Mouse (Mus musculus) MEL-GATA-1-ER (cell line): ENCODE data around the gene Tmem210.

Experiments used
- DNase-seq: peaks from one replicate; pipeline ENCODE4 v3.0.0-alpha.2; 2012; ENCODE audit warnings: low read depth; ENCODE audit errors: extremely low read depth

Tmem210 gene

DNA sequence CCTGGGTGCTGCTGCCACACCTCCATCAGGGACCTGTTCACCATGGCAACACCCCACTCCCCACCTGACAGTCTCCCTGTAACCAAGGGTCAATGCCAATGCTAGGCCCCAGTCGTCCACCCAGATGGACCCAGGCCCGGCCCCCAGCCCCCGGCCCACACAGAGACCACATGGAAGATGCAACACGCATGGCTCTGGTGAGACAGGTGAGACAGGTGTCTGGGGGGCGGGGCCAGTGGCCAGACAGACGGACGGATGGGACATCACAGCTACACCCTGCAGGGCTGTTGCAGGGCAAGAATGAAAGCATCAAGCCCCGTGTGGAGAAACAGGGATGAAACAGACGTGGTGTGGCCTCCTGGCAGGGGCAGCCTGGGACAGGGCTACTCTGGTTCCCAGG, 5.8 kb downstream of the Tmem210 start:
- no peak for DNase-seq

DNA sequence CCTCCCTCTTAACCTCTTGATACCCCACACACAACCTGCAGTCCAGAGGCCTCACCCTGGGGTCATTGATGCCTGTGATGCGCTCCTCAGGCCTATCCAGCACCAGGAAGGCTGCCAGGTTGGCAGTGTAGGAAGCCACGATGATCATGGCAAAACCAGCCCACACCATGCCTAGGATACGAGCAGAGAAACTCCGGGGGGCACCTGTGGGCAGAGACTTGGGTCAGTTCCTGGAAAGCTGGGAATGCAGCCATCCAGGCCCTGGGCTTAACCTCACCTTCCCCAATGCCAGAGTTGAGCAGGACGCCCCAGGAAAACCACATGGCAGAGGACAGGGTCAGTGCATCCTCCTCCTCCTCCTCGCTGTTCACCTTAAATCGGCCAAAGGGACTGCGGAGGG, 9.1 kb downstream of the Tmem210 start:
- no peak for DNase-seq

- no peak for DNase-seq
These were observed 10.1 kb downstream of the Tmem210 start for GRCm38 (mm10) chr2:25298046-25298445.

DNA sequence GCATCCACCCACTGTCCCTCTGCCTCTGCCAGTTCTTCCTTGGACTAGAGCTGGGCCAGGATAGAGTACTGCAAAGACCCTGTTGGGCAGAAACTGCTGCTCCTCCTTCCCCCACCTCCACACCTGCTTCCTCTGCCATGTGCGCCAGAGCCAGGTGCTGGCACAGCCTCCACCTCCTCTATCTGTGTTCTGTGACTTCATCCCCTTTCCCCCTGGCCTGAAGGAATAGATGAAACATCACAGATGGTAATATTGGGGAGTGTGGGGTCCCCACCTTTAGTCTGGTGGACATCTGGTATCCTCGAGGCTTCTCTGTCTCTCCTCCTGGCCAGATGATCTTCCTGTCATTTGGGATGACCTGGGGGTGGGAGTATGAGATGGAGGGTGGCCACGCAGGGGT, 15.5 kb downstream of the Tmem210 start:
- no peak for DNase-seq

DNA sequence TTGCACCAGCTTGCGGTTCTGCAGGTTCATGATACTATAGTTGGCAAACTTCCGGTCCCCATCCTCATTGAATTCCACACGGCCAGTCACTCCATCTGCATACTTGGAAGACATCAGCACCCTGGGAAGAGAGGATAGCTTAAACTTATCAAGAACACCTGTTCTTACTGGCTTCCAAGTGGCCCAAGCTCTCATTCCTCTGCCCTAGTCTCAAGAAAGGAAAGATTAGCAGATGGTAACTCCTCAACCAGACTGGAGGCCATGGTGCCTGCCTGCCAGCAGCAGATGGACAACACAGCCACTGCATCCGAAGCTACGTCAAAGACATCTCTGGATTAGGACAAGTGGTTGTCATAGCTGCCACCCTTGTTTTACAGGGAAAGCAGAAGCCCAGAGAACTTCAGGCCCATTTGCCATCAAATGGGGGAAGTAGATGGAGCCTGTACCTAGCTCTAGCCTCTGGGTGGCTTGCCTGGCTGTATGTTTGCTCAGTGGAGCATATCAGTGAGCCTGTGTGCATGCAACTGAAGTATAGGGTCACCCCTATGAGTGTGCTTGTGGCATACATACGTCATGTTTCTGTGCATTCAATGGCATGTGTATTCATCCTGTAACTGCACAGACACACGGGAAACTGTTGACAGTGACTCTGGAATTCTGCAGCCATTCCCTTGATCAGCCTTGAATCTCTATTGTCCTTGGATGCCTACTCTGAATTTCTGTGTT, 16.1 kb downstream of the Tmem210 start:
- DNase-seq: no peak

GRCm38 (mm10) chr2:25304657-25305541, 17.0 kb downstream of the Tmem210 start:
- no peak for DNase-seq

DNA sequence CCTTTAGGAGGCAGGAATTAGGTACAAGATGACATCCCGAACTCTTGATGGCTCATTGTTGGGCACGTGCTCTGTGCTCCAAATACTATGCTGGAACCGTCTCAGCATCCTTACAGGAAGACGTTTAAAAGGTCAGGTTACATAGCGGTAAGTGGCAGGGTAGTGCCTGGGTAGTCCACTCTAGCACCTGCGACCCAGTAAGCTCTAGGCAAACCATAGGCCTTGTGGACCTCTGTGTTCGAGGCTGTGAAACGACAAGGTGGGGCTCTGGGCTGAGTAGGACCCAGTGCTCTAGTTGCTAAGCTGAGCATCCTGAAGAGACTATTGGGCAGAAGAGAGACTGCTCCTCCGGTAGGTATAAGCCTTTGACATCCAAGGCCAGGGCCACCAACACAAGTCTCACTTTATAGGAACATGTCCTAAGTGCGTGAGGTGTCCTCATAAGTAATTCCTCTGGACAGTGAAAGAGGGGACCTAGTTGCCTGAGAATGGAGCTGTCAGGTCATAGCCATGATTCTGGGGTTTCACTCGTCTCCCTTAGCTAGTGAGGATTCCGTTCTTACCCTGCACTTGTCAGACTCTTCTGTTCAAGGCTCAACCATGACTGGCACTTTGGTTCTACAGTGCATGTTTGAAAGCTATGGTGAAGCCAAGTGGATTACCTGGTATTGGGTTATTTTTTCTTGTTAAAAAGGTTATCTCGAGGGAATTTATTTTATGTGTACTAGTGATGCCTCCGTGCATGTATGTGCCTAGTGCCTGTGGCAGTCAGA, 17.8 kb downstream of the Tmem210 start:
- no peak for DNase-seq

- DNase-seq: no peak
These were observed 22.2 kb downstream of the Tmem210 start for GRCm38 (mm10) chr2:25310180-25310579.

- DNase-seq: no peak
These were observed 23.0 kb downstream of the Tmem210 start for GRCm38 (mm10) chr2:25310969-25311368.

DNA sequence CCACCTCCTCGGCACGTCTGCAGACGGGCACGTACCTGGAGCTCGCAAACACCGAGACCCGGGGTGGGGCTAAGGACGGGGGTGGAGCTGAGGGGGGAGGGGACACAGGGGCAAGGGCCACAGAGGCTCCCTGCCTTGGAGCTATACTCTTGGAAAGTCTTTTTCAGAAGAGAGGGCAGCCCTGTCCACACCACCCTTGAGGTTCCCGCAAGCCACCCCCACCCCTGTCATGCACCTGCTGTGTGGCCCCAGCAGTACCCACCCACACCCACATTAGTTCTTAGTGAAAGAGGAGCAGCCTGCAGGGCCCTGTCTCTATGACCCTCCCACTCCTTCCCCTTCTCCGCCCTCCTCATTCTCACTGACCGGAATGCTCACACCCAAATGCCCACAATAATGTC, 23.5 kb downstream of the Tmem210 start:
- no peak for DNase-seq

DNA sequence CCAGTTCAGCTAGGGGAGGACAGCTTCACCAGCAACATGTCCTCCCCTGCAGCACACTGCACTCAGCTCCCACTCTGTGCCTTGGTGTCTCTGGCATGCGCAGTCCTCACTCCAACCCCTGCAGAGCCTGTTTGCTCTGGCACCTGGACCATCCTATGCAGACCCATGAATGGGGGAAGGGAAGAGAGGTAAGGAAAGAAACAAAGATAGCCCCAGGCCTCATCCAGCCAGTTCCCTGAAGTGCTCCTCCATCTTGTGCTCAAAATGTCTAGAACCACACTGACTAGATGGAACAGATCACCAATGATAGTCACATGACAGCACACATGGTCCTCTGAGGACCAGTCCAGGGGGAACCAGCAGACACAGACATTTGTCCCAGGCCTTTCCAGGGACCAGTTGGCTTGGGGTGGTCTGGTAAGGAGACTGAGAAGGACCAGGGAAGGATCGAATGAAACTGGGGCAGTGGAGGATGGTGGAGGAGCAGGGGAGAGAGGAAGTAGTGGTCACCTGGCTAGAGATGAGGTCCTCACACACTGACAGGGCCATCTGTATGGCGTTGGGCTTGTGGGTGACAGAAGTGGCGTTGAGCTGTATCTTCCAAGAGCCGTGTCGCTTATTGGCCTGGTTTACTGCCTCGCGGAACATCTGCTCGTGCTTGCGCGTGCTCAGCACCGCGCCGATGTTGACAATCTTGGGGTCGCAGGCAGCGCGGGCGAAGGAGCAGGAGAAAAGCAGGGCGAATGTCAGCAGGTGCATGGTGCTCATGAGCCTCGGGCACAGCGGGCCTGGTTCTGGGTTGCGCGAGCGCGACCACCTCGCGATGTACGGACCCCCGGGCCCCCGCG, 30.4 kb downstream of the Tmem210 start:
- DNase-seq: no peak

DNA sequence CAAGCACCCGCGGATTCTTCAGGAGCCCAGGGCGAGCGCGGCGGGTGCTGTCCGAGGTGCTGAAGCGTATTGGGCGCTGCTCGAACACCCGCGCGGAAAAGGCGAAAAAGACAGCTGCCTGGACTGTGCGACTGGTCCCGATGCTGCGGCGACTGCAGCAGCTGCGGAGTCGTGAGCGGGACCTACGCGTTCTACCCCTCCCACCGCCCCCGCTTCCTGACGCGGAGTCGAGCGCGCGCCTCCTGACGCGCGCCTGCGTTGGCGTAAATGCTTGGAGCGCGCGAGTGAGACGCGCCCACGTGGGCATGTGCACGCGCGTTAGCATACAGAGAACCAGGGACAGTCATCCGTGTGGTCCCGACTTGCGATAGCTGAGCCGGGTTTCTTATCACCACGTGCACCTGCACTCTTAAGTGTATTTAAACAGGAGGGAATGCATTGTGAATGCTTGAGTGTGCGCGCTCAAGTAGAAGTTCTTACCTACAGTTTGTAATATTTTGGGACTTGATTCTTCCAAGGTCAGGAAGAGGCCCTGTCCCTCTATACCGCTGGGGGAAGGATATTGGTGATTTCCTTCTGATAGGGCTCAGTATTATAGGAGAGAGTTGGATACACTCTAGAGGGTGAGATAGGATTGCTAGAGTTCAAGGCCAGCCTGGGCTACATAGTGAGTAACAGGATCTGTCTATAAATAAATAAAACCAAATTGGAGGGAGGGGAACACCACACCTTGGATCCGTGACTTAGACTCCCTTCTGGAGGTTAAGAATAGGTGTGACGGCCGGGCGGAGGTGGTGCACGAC, 31.2 kb downstream of the Tmem210 start, which contains the start of gene Grin1:
TSS of gene Grin1 (minus strand) at position 217 of the 803 bp plus-strand sequence.
- DNase-seq: no peak

- no peak for DNase-seq
These were observed 32.1 kb downstream of the Tmem210 start for GRCm38 (mm10) chr2:25320084-25320483.

DNA sequence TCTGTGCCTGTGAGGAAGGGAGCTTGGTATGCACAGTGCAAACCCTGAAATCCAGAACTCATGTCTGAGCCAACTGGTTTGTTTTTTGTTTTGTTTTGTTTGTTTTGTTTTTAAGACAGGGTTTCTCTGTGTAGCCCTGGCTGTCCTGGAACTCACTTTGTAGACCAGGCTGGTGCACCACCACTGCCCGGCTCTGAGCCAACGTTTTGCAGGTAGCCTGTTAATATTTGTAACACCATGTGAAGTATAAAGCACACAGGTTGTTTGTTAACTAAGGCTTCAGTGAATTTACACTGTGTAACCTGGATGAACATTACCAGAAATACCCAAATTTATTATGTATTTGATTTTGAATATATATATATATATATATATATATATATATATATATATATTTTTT, 38.1 kb downstream of the Tmem210 start:
- DNase-seq: no peak

- peak; percentile 59 for DNase-seq
These were observed 40.5 kb downstream of the Tmem210 start for GRCm38 (mm10) chr2:25328440-25328839.

- DNase-seq: no peak
These were observed 43.5 kb downstream of the Tmem210 start for GRCm38 (mm10) chr2:25331470-25331869.

DNA sequence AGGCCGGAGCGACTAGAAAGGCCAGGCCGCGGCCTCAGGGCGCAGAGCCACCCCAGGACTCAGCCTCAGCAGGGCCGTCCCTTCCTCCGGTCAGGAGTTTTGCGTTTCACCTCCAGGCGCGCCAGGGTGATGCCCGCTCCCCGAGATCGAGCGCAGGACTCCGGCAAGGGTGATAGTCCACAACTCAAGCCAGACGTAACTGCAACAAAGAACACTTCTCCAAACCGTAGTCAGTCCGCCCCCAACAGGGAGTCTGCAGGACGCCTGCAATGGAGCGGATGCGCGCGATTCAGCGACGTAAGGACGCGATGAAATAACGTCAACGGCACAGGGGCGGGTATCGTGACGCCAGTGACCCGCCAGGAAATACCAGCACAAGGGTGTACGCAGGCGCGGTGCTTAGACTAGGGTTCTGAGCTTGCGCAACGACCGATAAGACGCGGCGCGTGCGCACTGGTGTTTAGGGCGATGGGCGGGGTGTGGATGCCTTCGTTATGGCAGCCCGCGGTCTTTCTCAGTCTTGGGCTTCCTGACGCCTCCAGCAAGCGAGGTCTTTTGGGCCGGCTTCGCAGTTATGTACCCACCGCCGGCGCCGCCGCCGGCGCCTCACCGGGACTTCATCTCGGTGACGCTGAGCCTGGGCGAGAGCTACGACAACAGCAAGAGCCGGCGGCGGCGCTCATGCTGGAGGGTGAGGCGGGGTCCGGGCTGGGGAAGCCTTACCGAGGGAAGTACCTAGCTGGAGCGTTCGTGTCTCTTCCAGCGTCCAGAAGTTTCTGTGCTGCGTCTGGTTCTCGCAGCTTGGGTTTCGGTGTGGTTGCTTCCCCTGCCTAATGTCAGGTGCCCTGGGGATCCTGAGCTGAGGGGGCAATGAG, 44.6 kb downstream of the Tmem210 start, which contains the start of gene Man1b1:
TSS of gene Man1b1 (plus strand) at position 53 of the 875 bp plus-strand sequence.
- DNase-seq: peak; percentile 97

- DNase-seq: no peak
These were observed 45.6 kb downstream of the Tmem210 start for GRCm38 (mm10) chr2:25333569-25333968.

DNA sequence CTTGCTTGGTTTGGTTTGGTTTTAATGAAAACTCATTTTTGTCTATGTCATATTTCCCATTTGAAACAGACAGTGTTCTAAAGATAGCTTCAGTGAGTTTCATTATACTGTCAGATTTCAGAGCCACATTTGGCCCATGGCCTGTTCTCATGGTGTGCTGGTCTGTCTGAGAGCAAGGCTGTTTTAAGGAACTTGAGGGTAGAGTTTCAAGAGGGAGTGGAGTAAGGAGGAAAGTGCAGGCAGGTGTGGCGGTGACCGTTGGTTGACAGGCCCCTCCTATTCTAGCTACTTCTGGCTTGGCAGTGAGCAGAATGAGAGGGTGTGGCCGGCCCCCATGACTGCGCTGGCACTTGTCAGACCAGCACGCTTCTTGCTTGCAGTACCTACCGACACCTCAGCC, 50.4 kb downstream of the Tmem210 start:
- DNase-seq: no peak
